Mouse (Mus musculus) spleen, adult 2 months (tissue): ENCODE data around the gene Btg2. TPM values are rescaled to one million over a fixed set of nuclear protein-coding genes. Genes with fewer than 3 reads are reported as not detected.

ENCODE experiments used
- DNase-seq, 2 experiments: peaks; one replicate each; pipeline versions ENCODE4 v3.0.0 to v3.0.0-alpha.2; 2012 to 2021; ENCODE audit warnings: low spot score in 2 of 2, low read depth in 1 of 2
- H3K27ac ChIP-seq: fragments of 200-500 bp; 2 replicates; pipeline ENCODE4 v1.5.1; 2012; ENCODE audit warnings: low read length, inconsistent platforms; ENCODE audit not compliant: insufficient read depth
- H3K27me3 ChIP-seq: fragments of 200-500 bp; 2 replicates; pipeline ENCODE4 v1.6.1; 2012; ENCODE audit warnings: mild to moderate bottlenecking, moderate library complexity, low read length, inconsistent platforms; ENCODE audit not compliant: control insufficient read depth, insufficient read depth
- H3K36me3 ChIP-seq: fragments of 200-500 bp; 2 replicates; pipeline ENCODE4 v1.6.1; 2012; ENCODE audit warnings: mild to moderate bottlenecking, low read length, inconsistent platforms; ENCODE audit not compliant: control insufficient read depth, insufficient read depth
- H3K4me1 ChIP-seq: fragments of 200-500 bp; 2 replicates; pipeline ENCODE4 v1.6.1; 2011; ENCODE audit warnings: inconsistent platforms; ENCODE audit not compliant: control insufficient read depth, insufficient read depth, insufficient read length
- H3K4me3 ChIP-seq: fragments of 200-500 bp; 2 replicates; pipeline ENCODE4 v1.5.1; 2011; ENCODE audit warnings: mild to moderate bottlenecking, inconsistent platforms; ENCODE audit not compliant: insufficient read depth, insufficient read length; ENCODE audit errors: extremely low read depth
- CTCF ChIP-seq: fragments of 200-500 bp; IDR thresholded peaks from 2 replicates; pipeline ENCODE4 v1.5.1; 2011; ENCODE audit warnings: mild to moderate bottlenecking, inconsistent platforms; ENCODE audit not compliant: insufficient read depth, insufficient read length, insufficient replicate concordance; ENCODE audit errors: extremely low read depth
- POLR2A ChIP-seq: fragments of 200-500 bp; IDR thresholded peaks from 2 replicates; pipeline ENCODE4 v1.6.1; 2011; ENCODE audit warnings: low read depth, low read length, inconsistent platforms
- WGBS: fragments of 180-500 bp; shearing (Covaris S2); methylation state at CpG from one replicate; pipeline ENCODE4 v1.1.7; 2018; 5-methylcytosine and 5-hydroxymethylcytosine counted together
- polyA plus RNA-seq: library from polyadenylated mRNA; depleted of rRNA; stranded (reverse); fragments of >200 nt; gene quantifications from 2 replicates; pipeline ENCODE4 v1.2.3, GENCODE M21; 2012

Gene Btg2
- polyA plus RNA-seq, 1 experiment: 115 TPM

GRCm38 (mm10) chr1:134113560-134113959 lies 34.6 kb upstream of the Btg2 start:
- Histone ChIP-seq H3K27me3 (no peaks in the 10 kb centered on the region), H3K36me3 (no peaks in the 10 kb centered on the region), H3K4me3 (no peak overlapping the region), H3K4me1 (no peaks in the 10 kb centered on the region), H3K27ac (no peak overlapping the region)
- 53% methylated on average over 5 of the region's 5 CpGs for WGBS
- TF ChIP-seq POLR2A (no peak), CTCF (no peak)
- no peak for DNase-seq

GRCm38 (mm10) chr1:134110979-134111378 lies 32.1 kb upstream of the Btg2 start, which contains the start of gene Chit1:
Chit1 (plus strand) TSS chr1:134111242.
- Histone ChIP-seq H3K27me3 (no peaks in the 10 kb centered on the region), H3K4me1 (no peaks in the 10 kb centered on the region), H3K4me3 (no peak within 1 kb of the TSS), H3K36me3 (no peaks in the 10 kb centered on the region), H3K27ac (no peak within 1 kb of the TSS)
- TF ChIP-seq CTCF (peak; percentile 10; the same call in 1 of the 2 replicates), POLR2A (no peak)
- WGBS: 74% methylated on average over 4 of the region's 4 CpGs
- no peak for DNase-seq

GRCm38 (mm10) chr1:134110449-134110848 lies 31.5 kb upstream of the Btg2 start:
- no peak overlapping the region for H3K4me3 ChIP-seq
- no peaks in the 10 kb centered on the region for H3K36me3 ChIP-seq
- DNase-seq: no peak
- WGBS: 85% methylated on average over 5 of the region's 5 CpGs
- H3K27me3 ChIP-seq: no peaks in the 10 kb centered on the region
- no peak overlapping the region for H3K27ac ChIP-seq
- no peaks in the 10 kb centered on the region for H3K4me1 ChIP-seq
- TF ChIP-seq POLR2A (no peak), CTCF (no peak)

- Histone ChIP-seq H3K36me3 (no peaks in the 10 kb centered on the region), H3K4me3 (no peak overlapping the region), H3K4me1 (no peaks in the 10 kb centered on the region), H3K27me3 (no peaks in the 10 kb centered on the region), H3K27ac (no peak overlapping the region)
- WGBS: 82% methylated on average over 3 of the region's 3 CpGs
- DNase-seq: no peak
- no peak for TF ChIP-seq CTCF
- TF ChIP-seq POLR2A: no peak
Measured at GRCm38 (mm10) chr1:134110015-134110414, 31.1 kb upstream of the Btg2 start.

GRCm38 (mm10) chr1:134107777-134108176 lies 28.9 kb upstream of the Btg2 start:
- WGBS: 87% methylated on average over 7 of the region's 7 CpGs
- Histone ChIP-seq H3K4me3 (no peak overlapping the region), H3K4me1 (no peaks in the 10 kb centered on the region), H3K27me3 (no peaks in the 10 kb centered on the region), H3K27ac (no peak overlapping the region), H3K36me3 (no peaks in the 10 kb centered on the region)
- TF ChIP-seq CTCF (no peak), POLR2A (no peak)
- DNase-seq: no peak

- no peak overlapping the region for H3K4me3 ChIP-seq
- H3K27ac ChIP-seq: no peak overlapping the region
- no peaks in the 10 kb centered on the region for H3K36me3 ChIP-seq
- H3K27me3 ChIP-seq: no peaks in the 10 kb centered on the region
- TF ChIP-seq POLR2A (no peak), CTCF (peak; percentile 86; the same call in 1 of the 2 replicates)
- WGBS: 4% methylated on average over 5 of the region's 5 CpGs
- H3K4me1 ChIP-seq: no peaks in the 10 kb centered on the region
- DNase-seq: peak; percentile 54 to 56
Measured at GRCm38 (mm10) chr1:134106719-134107118, 27.8 kb upstream of the Btg2 start.

- no peaks in the 10 kb centered on the region for H3K36me3 ChIP-seq
- H3K27me3 ChIP-seq: no peaks in the 10 kb centered on the region
- H3K4me1 ChIP-seq: no peaks in the 10 kb centered on the region
- 45% methylated on average over 3 of the region's 3 CpGs for WGBS
- TF ChIP-seq CTCF (no peak), POLR2A (no peak)
- no peak overlapping the region for H3K27ac ChIP-seq
- no peak overlapping the region for H3K4me3 ChIP-seq
- DNase-seq: no peak
Measured at GRCm38 (mm10) chr1:134105764-134106430, 27.0 kb upstream of the Btg2 start.
